Mouse (Mus musculus): ENCODE results near the gene B4galt4.

B4galt4 gene

GRCm38 (mm10) chr16:38729139-38729538 lies 12.9 kb upstream of the B4galt4 start:
- DNase-seq = peak in 1 of 2 experiments; percentile 22

- peak; percentile 28 to 45 for DNase-seq
These were observed 12.3 kb upstream of the B4galt4 start for GRCm38 (mm10) chr16:38729610-38730288.

GRCm38 (mm10) chr16:38730921-38731320 lies 11.1 kb upstream of the B4galt4 start:
- DNase-seq = peak; percentile 18 to 50

GRCm38 (mm10) chr16:38741204-38741903 lies 710 bp upstream of the B4galt4 start:
- DNase-seq = no peak

- DNase-seq = no peak
These were observed 631 bp downstream of the B4galt4 start for GRCm38 (mm10) chr16:38742659-38743131.

- no peak for DNase-seq
These were observed 2.0 kb downstream of the B4galt4 start for GRCm38 (mm10) chr16:38743941-38744673.

- DNase-seq = no peak
These were observed 8.7 kb downstream of the B4galt4 start for GRCm38 (mm10) chr16:38750803-38751202.

- no peak for DNase-seq
These were observed 11.6 kb downstream of the B4galt4 start for GRCm38 (mm10) chr16:38753631-38754030.

GRCm38 (mm10) chr16:38755452-38756176 lies 13.6 kb downstream of the B4galt4 start:
- no peak for DNase-seq

GRCm38 (mm10) chr16:38756177-38756503 lies 14.1 kb downstream of the B4galt4 start:
- peak; percentile 82 to 84 for DNase-seq

- DNase-seq = peak; percentile 16 to 41
These were observed 14.5 kb downstream of the B4galt4 start for GRCm38 (mm10) chr16:38756572-38756971.

GRCm38 (mm10) chr16:38757626-38758025 lies 15.6 kb downstream of the B4galt4 start:
- DNase-seq = no peak

- DNase-seq = peak; percentile 71 to 84
These were observed 16.2 kb downstream of the B4galt4 start for GRCm38 (mm10) chr16:38758104-38758861.

GRCm38 (mm10) chr16:38760239-38760638 lies 18.2 kb downstream of the B4galt4 start:
- DNase-seq = no peak

GRCm38 (mm10) chr16:38760834-38761375 lies 18.8 kb downstream of the B4galt4 start:
- DNase-seq = no peak

GRCm38 (mm10) chr16:38761972-38762371 lies 19.9 kb downstream of the B4galt4 start:
- no peak for DNase-seq

GRCm38 (mm10) chr16:38762401-38762800 lies 20.3 kb downstream of the B4galt4 start:
- DNase-seq = no peak

GRCm38 (mm10) chr16:38763508-38763907 lies 21.4 kb downstream of the B4galt4 start:
- no peak for DNase-seq

GRCm38 (mm10) chr16:38766671-38767070 lies 24.6 kb downstream of the B4galt4 start:
- no peak for DNase-seq

- no peak for DNase-seq
These were observed 25.7 kb downstream of the B4galt4 start for GRCm38 (mm10) chr16:38767761-38768160.

GRCm38 (mm10) chr16:38768386-38768785 lies 26.3 kb downstream of the B4galt4 start:
- no peak for DNase-seq

GRCm38 (mm10) chr16:38769529-38769928 lies 27.5 kb downstream of the B4galt4 start:
- DNase-seq = no peak
